Mouse (Mus musculus): ENCODE data around the gene Rapgef1. TPM values are rescaled to one million over a fixed set of nuclear protein-coding genes. Genes with fewer than 3 reads are reported as not detected.

The Rapgef1 gene
- polyA plus RNA-seq, 1 experiment from 2014 or later = 13.8 TPM

DNA sequence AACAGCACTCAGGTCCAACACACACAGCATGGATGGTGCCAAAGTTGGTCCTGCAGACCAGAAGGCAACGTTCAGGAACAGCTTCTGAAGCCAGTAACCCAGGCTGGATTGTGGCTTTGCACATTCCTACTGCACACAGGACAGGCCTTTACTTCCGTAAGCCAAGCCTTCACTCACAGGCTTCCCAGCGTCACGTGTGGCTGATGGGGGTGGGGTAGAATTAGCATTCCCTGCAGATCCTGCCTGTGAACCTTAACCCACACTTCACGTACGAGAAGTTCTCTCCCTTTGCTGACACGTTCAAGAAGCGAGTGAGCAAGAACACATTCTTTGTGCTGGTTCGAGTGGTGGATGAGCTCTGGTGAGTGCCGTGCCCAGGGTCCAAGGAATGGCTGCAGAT lies 113.0 kb downstream of the Rapgef1 start:
- no peaks in the 10 kb centered on the region for H3K27me3 ChIP-seq (ENCODE audit: control insufficient read depth, insufficient read depth, low read length)
- H3K4me2 ChIP-seq (replicated peaks; ENCODE audit: low read depth, low read length) = no peak overlapping the region
- H3K36me3 ChIP-seq (ENCODE audit: control insufficient read depth, insufficient read depth, low read length) = peaks cover 59% of the 10 kb centered on the region
- H3K4me3 ChIP-seq (ENCODE audit: low read depth, low read length) = no peak overlapping the region
- no peaks in the 10 kb centered on the region for H3K4me1 ChIP-seq (ENCODE audit: control insufficient read depth, insufficient read depth, low read length)
- H3K9ac ChIP-seq (replicated peaks; ENCODE audit: low read depth, low read length) = no peak overlapping the region
- WGBS = 87% methylated on average over 10 of the region's 10 CpGs
- ATAC-seq (ENCODE audit: insufficient number of reproducible peaks, insufficient read depth, low FRiP score, low read depth) = no peak
- H3K9me3 ChIP-seq (ENCODE audit: control insufficient read depth, low read depth, low read length) = no peaks in the 10 kb centered on the region
- H3K27ac ChIP-seq (ENCODE audit: low read length) = no peak overlapping the region

DNA sequence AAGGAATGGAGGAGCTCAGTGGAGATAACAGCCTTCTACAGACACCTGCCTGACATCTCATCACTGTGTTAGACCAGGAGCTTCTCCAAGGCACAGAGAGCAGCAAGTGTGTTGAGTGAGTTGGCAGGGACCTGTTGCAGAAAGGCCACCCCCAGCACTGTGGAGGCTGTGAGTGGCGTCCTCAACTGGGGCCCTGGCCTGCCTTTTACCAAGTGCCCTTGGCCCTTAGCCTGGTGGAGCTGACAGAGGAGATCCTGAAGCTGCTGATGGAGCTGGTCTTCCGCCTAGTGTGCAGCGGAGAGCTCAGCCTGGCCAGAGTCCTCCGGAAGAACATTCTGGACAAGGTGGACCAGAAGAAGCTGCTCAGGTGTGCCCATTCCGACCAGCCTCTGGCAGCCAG lies 113.8 kb downstream of the Rapgef1 start:
- Histone ChIP-seq H3K27me3 (ENCODE audit: control insufficient read depth, insufficient read depth, low read length) (no peaks in the 10 kb centered on the region), H3K36me3 (ENCODE audit: control insufficient read depth, insufficient read depth, low read length) (peaks cover 61% of the 10 kb centered on the region), H3K27ac (ENCODE audit: low read length) (no peak overlapping the region), H3K9me3 (ENCODE audit: control insufficient read depth, low read depth, low read length) (no peaks in the 10 kb centered on the region), H3K9ac (replicated peaks; ENCODE audit: low read depth, low read length) (no peak overlapping the region), H3K4me2 (replicated peaks; ENCODE audit: low read depth, low read length) (no peak overlapping the region), H3K4me1 (ENCODE audit: control insufficient read depth, insufficient read depth, low read length) (no peaks in the 10 kb centered on the region), H3K4me3 (ENCODE audit: low read depth, low read length) (no peak overlapping the region)
- ATAC-seq (ENCODE audit: insufficient number of reproducible peaks, insufficient read depth, low FRiP score, low read depth) = no peak
- WGBS = 92% methylated on average over 5 of the region's 5 CpGs

DNA sequence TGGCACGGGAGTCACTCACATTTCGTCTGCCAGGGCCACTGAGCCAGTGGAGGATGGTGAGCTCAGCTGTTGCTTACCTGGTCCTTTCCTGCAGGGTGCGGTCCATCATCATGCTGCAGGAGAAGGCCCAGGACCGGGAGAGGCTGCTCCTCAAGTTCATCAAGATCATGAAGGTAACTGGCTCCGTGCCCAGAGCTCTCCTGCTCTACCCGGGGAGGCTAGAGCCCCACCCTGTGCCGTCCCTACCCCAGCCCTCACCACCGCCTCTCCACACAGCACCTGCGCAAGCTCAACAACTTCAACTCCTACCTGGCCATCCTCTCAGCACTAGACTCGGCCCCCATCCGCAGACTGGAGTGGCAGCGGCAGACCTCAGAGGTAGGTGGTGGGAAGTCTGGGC lies 116.2 kb downstream of the Rapgef1 start:
- H3K27ac ChIP-seq (ENCODE audit: low read length) = no peak overlapping the region
- H3K9ac ChIP-seq (replicated peaks; ENCODE audit: low read depth, low read length) = no peak overlapping the region
- 82% methylated on average over 12 of the region's 12 CpGs for WGBS
- no peaks in the 10 kb centered on the region for H3K4me1 ChIP-seq (ENCODE audit: control insufficient read depth, insufficient read depth, low read length)
- H3K4me3 ChIP-seq (ENCODE audit: low read depth, low read length) = no peak overlapping the region
- no peaks in the 10 kb centered on the region for H3K9me3 ChIP-seq (ENCODE audit: control insufficient read depth, low read depth, low read length)
- no peaks in the 10 kb centered on the region for H3K27me3 ChIP-seq (ENCODE audit: control insufficient read depth, insufficient read depth, low read length)
- 0 out of 2 replicates have a peak, but pooled peaks have one; percentile 25 for ATAC-seq (ENCODE audit: insufficient number of reproducible peaks, insufficient read depth, low FRiP score, low read depth)
- no peak overlapping the region for H3K4me2 ChIP-seq (replicated peaks; ENCODE audit: low read depth, low read length)
- H3K36me3 ChIP-seq (ENCODE audit: control insufficient read depth, insufficient read depth, low read length) = peaks cover 45% of the 10 kb centered on the region

DNA sequence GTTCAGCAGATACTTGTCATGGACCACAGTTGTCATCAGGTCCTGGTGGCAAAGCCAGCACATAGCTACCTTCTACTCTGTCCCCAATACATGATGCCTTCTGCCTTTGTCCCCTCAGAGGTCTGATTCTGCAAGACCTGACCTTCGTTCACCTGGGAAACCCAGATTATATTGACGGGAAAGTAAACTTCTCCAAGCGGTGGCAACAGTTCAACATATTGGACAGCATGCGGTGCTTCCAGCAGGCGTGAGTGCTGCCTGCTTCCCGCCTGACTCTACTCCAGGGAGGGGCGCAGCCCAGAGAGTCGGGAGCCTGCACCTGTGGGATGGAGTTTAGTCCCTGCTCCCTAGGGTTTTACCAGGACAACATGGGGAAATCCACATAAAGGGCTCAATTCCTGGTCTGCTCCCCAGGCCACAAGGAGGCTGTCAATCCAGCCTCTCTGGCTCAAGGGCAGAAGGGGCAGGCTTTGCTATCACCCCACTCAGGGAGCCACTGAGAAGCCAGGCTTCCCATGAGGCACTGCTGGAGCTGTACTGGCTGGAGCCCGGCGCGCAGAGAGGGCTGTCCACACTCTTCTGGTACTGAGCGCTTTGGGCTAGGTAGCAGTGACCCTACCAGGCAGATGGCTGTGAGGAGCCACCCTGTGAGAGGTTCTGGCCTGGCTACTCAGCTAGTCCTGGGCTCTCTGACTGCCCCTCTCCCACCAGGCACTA lies 117.8 kb downstream of the Rapgef1 start:
- Histone ChIP-seq H3K36me3 (ENCODE audit: control insufficient read depth, insufficient read depth, low read length) (peaks cover 36% of the 10 kb centered on the region), H3K9ac (replicated peaks; ENCODE audit: low read depth, low read length) (no peak overlapping the region), H3K4me1 (ENCODE audit: control insufficient read depth, insufficient read depth, low read length) (no peaks in the 10 kb centered on the region), H3K4me3 (ENCODE audit: low read depth, low read length) (no peak overlapping the region), H3K27ac (ENCODE audit: low read length) (no peak overlapping the region), H3K4me2 (replicated peaks; ENCODE audit: low read depth, low read length) (no peak overlapping the region), H3K27me3 (ENCODE audit: control insufficient read depth, insufficient read depth, low read length) (no peaks in the 10 kb centered on the region), H3K9me3 (ENCODE audit: control insufficient read depth, low read depth, low read length) (no peaks in the 10 kb centered on the region)
- WGBS = 79% methylated on average over 12 of the region's 12 CpGs
- ATAC-seq (ENCODE audit: insufficient number of reproducible peaks, insufficient read depth, low FRiP score, low read depth) = no peak

DNA sequence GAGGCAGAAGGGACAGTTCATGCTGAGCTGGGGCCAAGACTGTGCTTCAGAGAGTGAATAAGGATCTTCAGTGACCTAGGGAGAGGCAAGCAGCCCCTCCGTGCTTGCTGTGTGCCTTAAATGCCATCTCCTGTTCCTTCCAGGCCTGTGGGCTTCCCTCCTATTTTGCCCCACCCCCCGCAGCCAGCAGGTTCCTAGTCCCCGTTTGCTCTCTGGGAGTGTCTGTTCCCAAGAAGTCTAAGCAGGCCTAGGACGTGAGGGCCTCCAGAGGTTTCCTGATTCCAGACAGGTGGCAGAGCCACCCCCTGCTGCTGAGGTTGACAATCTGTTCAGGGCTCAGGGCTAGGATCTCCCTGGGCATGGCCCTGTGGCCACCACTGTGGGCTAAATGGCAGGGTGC lies 119.3 kb downstream of the Rapgef1 start:
- Histone ChIP-seq H3K9ac (replicated peaks; ENCODE audit: low read depth, low read length) (no peak overlapping the region), H3K9me3 (ENCODE audit: control insufficient read depth, low read depth, low read length) (no peaks in the 10 kb centered on the region), H3K36me3 (ENCODE audit: control insufficient read depth, insufficient read depth, low read length) (peaks cover 34% of the 10 kb centered on the region)

DNA sequence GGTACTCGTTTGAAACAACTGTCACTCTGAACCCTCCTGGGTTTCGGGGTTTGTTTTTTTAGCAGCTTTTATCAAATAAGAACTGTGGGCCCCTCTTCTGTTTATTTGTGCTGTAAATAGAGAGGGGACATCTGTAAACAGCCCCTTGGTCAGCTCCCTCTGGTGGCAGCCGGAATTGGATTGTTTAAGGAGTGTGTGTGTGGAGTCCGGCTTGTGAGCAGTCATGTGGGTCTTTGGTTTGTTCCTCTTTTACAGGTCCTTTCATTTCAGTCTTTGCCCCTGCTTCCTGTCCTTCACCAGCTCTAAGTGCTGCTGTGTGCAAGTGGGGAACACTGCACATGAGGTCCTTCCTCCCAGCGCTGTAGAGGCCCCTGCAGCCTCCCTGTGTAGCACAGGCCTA lies 119.8 kb downstream of the Rapgef1 start:
- WGBS = 42% methylated on average over 5 of the region's 5 CpGs
- no peaks in the 10 kb centered on the region for H3K27me3 ChIP-seq (ENCODE audit: control insufficient read depth, insufficient read depth, low read length)
- H3K4me3 ChIP-seq (ENCODE audit: low read depth, low read length) = no peak overlapping the region
- no peak overlapping the region for H3K4me2 ChIP-seq (replicated peaks; ENCODE audit: low read depth, low read length)
- H3K27ac ChIP-seq (ENCODE audit: low read length) = no peak overlapping the region
- H3K36me3 ChIP-seq (ENCODE audit: control insufficient read depth, insufficient read depth, low read length) = peaks cover 31% of the 10 kb centered on the region
- no peaks in the 10 kb centered on the region for H3K9me3 ChIP-seq (ENCODE audit: control insufficient read depth, low read depth, low read length)
- H3K9ac ChIP-seq (replicated peaks; ENCODE audit: low read depth, low read length) = no peak overlapping the region
- H3K4me1 ChIP-seq (ENCODE audit: control insufficient read depth, insufficient read depth, low read length) = no peaks in the 10 kb centered on the region
- ATAC-seq (ENCODE audit: insufficient number of reproducible peaks, insufficient read depth, low FRiP score, low read depth) = no peak

More for the DNA sequence above, 119.3 kb downstream of the Rapgef1 start:
- ATAC-seq (ENCODE audit: insufficient number of reproducible peaks, insufficient read depth, low FRiP score, low read depth) = no peak
- no peaks in the 10 kb centered on the region for H3K27me3 ChIP-seq (ENCODE audit: control insufficient read depth, insufficient read depth, low read length)
- 0 out of 2 replicates have a peak overlapping the region, but pooled peaks have one; percentile 10 for H3K27ac ChIP-seq (ENCODE audit: low read length)
- 52% methylated on average over 4 of the region's 4 CpGs for WGBS
- no peaks in the 10 kb centered on the region for H3K4me1 ChIP-seq (ENCODE audit: control insufficient read depth, insufficient read depth, low read length)
- H3K4me3 ChIP-seq (ENCODE audit: low read depth, low read length) = no peak overlapping the region
- no peak overlapping the region for H3K4me2 ChIP-seq (replicated peaks; ENCODE audit: low read depth, low read length)

DNA sequence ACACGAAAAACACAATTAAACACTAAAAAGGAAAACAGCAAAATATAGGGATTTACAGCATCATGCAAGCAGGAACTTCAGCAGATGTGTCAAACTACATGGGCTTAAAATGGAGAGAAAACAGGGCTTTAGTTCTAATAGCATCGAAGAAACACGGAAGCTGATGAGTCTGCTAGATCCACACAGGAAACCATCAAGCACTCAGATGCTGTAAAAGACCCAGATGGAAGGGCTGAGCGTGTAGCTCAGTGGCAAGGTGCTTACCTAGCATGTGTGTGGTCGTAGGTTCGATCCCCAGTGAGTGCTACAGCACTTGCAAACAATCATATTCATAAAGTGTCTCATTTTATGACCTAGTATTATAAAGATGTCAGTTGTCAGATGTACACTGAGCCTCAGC lies 121.7 kb downstream of the Rapgef1 start:
- Histone ChIP-seq H3K4me1 (ENCODE audit: control insufficient read depth, insufficient read depth, low read length) (no peaks in the 10 kb centered on the region), H3K4me2 (replicated peaks; ENCODE audit: low read depth, low read length) (no peak overlapping the region), H3K36me3 (ENCODE audit: control insufficient read depth, insufficient read depth, low read length) (peaks cover 19% of the 10 kb centered on the region), H3K27ac (ENCODE audit: low read length) (no peak overlapping the region), H3K9me3 (ENCODE audit: control insufficient read depth, low read depth, low read length) (no peaks in the 10 kb centered on the region), H3K9ac (replicated peaks; ENCODE audit: low read depth, low read length) (no peak overlapping the region), H3K27me3 (ENCODE audit: control insufficient read depth, insufficient read depth, low read length) (no peaks in the 10 kb centered on the region), H3K4me3 (ENCODE audit: low read depth, low read length) (no peak overlapping the region)
- 94% methylated on average over 6 of the region's 6 CpGs for WGBS
- ATAC-seq (ENCODE audit: insufficient number of reproducible peaks, insufficient read depth, low FRiP score, low read depth) = no peak

DNA sequence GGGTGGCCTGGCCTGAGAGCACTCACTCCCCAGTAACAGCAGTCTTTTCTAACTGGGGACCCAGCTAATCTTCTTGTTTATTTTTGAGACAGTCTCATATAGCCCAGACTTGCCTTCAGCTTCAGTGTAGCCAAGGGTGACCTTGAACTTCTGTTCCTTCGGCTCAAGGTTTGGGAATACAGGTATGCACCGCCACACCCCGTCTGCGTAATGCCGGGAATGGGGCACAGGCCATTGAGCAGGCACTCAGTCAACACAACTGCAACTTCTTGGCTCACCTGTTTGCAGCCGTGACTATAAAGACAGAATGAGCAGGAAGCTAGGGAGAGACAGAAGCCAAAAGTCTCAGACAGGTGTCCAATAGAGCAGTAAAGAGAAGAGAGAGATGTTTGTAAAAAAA lies 124.7 kb downstream of the Rapgef1 start:
- H3K4me1 ChIP-seq (ENCODE audit: control insufficient read depth, insufficient read depth, low read length) = no peaks in the 10 kb centered on the region
- ATAC-seq (ENCODE audit: insufficient number of reproducible peaks, insufficient read depth, low FRiP score, low read depth) = no peak
- H3K9ac ChIP-seq (replicated peaks; ENCODE audit: low read depth, low read length) = no peak overlapping the region
- H3K4me2 ChIP-seq (replicated peaks; ENCODE audit: low read depth, low read length) = no peak overlapping the region
- no peaks in the 10 kb centered on the region for H3K9me3 ChIP-seq (ENCODE audit: control insufficient read depth, low read depth, low read length)
- peaks cover 7% of the 10 kb centered on the region; the same call in 1 of the 2 replicates for H3K27me3 ChIP-seq (ENCODE audit: control insufficient read depth, insufficient read depth, low read length)
- no peaks in the 10 kb centered on the region for H3K36me3 ChIP-seq (ENCODE audit: control insufficient read depth, insufficient read depth, low read length)
- WGBS = 78% methylated on average over 6 of the region's 6 CpGs
- no peak overlapping the region for H3K4me3 ChIP-seq (ENCODE audit: low read depth, low read length)
- H3K27ac ChIP-seq (ENCODE audit: low read length) = no peak overlapping the region
